Mouse (Mus musculus) limb, embryonic 10.5 days (tissue): Measurements from ENCODE around the gene Sc5d. TPM values are rescaled to one million over a fixed set of nuclear protein-coding genes. Genes with fewer than 3 reads are reported as not detected.

Source experiments
- DNase-seq: peaks from one replicate; pipeline ENCODE4 v3.0.0-alpha.2; 2017; ENCODE audit warnings: low spot score
- H3K27ac ChIP-seq: fragments of 300-500 bp; sonication (generic); 2 replicates; pipeline ENCODE4 v1.5.1; 2016; ENCODE audit warnings: mild to moderate bottlenecking
- H3K27me3 ChIP-seq: fragments of 300-500 bp; sonication (generic); 2 replicates; pipeline ENCODE4 v1.6.1; 2016; ENCODE audit warnings: low read depth, mild to moderate bottlenecking; ENCODE audit not compliant: poor library complexity, severe bottlenecking
- H3K36me3 ChIP-seq: fragments of 300-500 bp; sonication (generic); 2 replicates; pipeline ENCODE4 v1.6.1; 2016; ENCODE audit warnings: mild to moderate bottlenecking, moderate library complexity
- H3K4me1 ChIP-seq: fragments of 300-500 bp; sonication (generic); 2 replicates; pipeline ENCODE4 v1.6.1; 2016
- H3K4me3 ChIP-seq: fragments of 300-500 bp; sonication (generic); 2 replicates; pipeline ENCODE4 v1.5.1; 2016; ENCODE audit warnings: mild to moderate bottlenecking, moderate library complexity
- H3K9me3 ChIP-seq: fragments of 300-500 bp; sonication (generic); replicated peaks from 2 replicates; pipeline ENCODE4 v1.6.1; 2016; ENCODE audit warnings: mild to moderate bottlenecking
- WGBS: fragments of 180-500 bp; shearing (Covaris S2); methylation state at CpG from one replicate; pipeline ENCODE4 v1.1.7; 2016; 5-methylcytosine and 5-hydroxymethylcytosine counted together
- polyA plus RNA-seq: library from polyadenylated mRNA; unstranded; fragments of >200 nt; fragmentation: Nextera tagmentation; extraction: Ambion mirVana; gene quantifications from 2 replicates; pipeline ENCODE4 v1.2.1, GENCODE M21; 2016

Sc5d gene
- polyA plus RNA-seq, result 56.9 and 63.2 TPM in 2 replicates

DNA sequence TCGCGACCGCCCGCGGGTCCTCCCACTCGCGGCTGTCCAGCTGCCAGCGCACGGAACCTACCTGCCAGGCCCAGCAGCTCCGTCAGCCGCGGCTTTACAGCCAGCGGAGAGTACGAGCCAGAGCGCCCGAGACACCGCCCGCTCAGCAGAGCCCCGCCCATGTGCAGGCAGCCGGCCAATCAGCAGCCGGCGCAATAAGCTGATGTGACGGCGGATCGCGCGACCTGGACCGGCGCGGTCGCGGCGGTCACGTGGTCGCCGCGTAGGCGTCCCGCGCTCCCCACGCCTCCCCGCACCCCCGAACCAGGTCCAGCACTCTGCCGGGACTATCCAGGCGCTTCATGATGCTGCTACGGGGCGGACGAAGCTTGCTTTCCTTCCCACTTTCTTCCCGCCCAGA, at the start of gene Sc5d:
Sc5d (minus strand) TSS at position 112 of the 400 bp plus-strand sequence.
- Histone ChIP-seq H3K4me3 (peak within 1 kb of the TSS; percentile 92), H3K27ac (peak within 1 kb of the TSS; percentile 95), H3K27me3 (no peaks in the 10 kb centered on the region), H3K36me3 (peaks cover 27% of the 10 kb centered on the region), H3K9me3 (no peaks in the 10 kb centered on the region), H3K4me1 (peaks cover 23% of the 10 kb centered on the region)
- under 1% methylated on average over 49 of the region's 49 CpGs for WGBS
- DNase-seq, result peak; percentile 92

DNA sequence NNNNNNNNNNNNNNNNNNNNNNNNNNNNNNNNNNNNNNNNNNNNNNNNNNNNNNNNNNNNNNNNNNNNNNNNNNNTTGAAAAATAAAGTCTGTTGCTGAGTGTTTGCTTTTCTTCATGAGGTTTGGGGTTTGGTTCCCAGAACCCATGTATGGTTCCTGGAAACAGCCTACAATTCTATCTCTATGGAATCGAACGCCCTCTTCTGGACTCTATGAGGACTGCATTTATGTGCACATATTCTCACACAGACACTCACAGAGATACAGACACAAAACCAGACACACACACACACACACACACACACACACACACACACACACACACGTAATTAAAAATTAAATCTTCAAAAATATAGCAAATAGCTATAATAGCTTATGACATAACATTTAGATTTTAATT, 47.3 kb upstream of the Sc5d start:
- H3K27ac ChIP-seq, result no peak overlapping the region
- DNase-seq, result peak; percentile 23
- no peaks in the 10 kb centered on the region for H3K36me3 ChIP-seq
- no peaks in the 10 kb centered on the region for H3K27me3 ChIP-seq
- H3K4me3 ChIP-seq, result no peak overlapping the region
- no peaks in the 10 kb centered on the region for H3K4me1 ChIP-seq
- 87% methylated on average over 3 of the region's 3 CpGs for WGBS
- no peaks in the 10 kb centered on the region for H3K9me3 ChIP-seq

DNA sequence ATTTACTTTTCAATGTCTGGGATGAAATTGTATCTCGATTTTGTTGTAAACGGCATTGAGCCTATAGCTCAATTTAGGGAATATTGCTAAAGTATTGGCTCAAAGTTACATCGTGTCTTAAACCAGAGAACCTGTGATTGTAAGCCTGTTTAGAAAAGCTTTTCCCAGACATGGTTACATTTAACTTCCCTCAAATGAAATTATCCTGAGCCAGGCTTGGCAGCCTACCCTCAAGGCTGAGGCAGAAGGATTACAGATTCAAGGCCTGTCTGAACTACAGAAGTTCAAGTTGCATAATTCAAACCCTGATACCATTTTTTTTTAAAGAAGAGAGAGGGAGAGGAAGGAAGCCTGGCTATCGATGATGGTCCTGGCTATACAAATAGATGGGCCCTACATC, 39.8 kb upstream of the Sc5d start:
- no peak for DNase-seq
- no peak overlapping the region for H3K4me3 ChIP-seq
- no peaks in the 10 kb centered on the region for H3K4me1 ChIP-seq
- WGBS, result 94% methylated on average over 4 of the region's 4 CpGs
- no peaks in the 10 kb centered on the region for H3K36me3 ChIP-seq
- H3K9me3 ChIP-seq, result no peaks in the 10 kb centered on the region
- no peak overlapping the region for H3K27ac ChIP-seq
- no peaks in the 10 kb centered on the region for H3K27me3 ChIP-seq

DNA sequence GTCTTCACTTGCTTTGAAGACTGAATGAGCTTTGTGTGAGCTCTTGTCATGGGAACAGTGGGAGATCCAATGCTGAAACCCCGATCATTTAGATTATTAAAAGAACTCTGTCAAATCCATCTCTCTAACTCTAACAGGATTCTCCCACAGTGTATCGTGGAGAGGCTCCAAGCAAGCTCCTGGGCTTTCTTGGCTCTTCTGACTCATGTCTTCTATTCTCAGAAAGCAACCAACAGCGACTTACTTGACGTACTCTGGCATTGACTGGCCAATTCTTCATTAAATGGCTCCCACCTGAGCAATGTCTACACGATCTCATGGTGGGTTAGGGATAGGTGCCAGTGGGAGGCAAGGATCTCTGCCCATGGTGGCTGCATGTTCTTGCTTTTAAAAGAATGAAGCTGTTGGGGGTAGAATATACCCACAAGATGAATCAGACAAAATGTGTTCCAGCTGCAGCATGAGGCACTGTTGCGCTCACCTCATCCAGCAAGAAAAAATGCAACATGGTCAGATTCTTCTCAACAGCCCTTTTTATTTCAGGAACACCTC, 37.1 kb upstream of the Sc5d start:
- Histone ChIP-seq H3K9me3 (no peaks in the 10 kb centered on the region), H3K4me1 (no peaks in the 10 kb centered on the region), H3K27me3 (no peaks in the 10 kb centered on the region), H3K4me3 (no peak overlapping the region), H3K27ac (no peak overlapping the region), H3K36me3 (no peaks in the 10 kb centered on the region)
- no peak for DNase-seq
- 89% methylated on average over 6 of the region's 6 CpGs for WGBS

DNA sequence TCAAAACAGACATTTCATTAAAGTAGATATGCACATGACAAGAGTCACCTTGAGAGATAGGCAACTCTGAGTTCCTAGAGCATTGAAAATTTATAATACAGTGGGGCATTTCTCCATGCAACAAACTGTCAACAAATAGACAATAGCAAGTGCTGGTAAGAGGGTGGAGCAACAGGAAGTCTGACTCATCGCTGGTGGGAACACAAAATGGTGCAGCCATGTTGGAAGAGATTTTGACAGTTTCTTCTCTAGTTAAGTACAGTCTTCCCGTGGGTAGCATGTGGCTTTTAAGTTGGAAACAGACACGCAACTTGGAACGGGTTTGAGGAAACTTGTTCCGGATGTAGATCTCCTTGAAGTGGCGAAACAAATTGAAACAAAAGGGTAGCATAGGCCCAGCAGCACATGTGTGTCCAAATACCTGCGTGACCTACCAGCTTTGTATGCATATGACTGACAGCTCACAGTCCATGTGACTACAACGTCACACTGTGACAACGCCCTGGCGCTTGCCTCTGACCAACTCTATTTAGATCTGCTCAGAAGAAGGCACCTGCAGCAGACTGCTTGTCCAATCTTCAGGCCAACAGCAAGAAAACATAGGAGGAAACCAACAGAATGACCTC, 32.4 kb upstream of the Sc5d start:
- DNase-seq, result no peak
- Histone ChIP-seq H3K36me3 (no peaks in the 10 kb centered on the region), H3K27ac (no peak overlapping the region), H3K4me1 (peaks cover 5% of the 10 kb centered on the region), H3K27me3 (no peaks in the 10 kb centered on the region), H3K9me3 (no peaks in the 10 kb centered on the region), H3K4me3 (no peak overlapping the region)
- WGBS, result 93% methylated on average over 10 of the region's 10 CpGs

DNA sequence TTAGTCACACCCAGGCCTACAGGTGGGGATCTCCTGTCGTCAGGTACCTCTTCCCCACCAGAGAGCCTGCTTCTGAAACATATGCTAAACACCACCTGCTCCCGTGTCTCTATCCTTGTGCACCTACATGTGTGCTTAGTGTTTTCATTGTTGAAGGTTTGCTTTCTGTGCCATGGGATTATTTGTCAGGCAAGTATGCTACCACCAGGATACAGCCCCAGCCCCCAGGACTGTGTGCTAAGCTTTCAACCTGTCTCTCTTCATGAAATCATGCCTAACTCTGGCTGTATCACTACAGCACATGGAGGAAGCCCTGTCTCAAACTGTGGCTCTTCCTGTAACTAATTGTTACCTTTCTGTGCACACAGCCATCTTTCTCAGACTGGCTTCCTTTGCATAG, 30.1 kb upstream of the Sc5d start:
- H3K36me3 ChIP-seq, result no peaks in the 10 kb centered on the region
- H3K9me3 ChIP-seq, result no peaks in the 10 kb centered on the region
- no peak overlapping the region for H3K4me3 ChIP-seq
- WGBS, result 69% methylated on average over 2 of the region's 2 CpGs
- DNase-seq, result no peak
- H3K27me3 ChIP-seq, result no peaks in the 10 kb centered on the region
- H3K27ac ChIP-seq, result no peak overlapping the region
- peaks cover 5% of the 10 kb centered on the region for H3K4me1 ChIP-seq

DNA sequence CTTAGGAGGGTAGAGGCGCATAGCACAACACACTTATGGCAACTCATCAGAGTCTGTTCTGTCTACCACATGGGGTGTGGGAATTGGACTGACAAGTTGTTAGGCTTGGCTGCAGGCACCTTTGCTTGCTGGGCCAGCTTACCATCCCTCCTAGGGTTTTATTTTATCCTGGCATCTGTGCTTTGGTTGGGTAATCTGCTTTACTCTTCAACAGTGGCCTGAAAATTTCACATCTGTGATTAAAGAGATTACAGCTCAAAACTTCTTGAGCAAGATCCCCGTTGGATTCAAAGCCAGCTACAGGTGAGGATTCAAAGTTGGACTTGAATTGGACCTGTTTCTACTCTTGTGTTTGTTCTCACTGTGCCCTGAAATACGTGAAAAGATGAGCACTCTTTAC, 29.5 kb upstream of the Sc5d start:
- no peak overlapping the region for H3K4me3 ChIP-seq

DNA sequence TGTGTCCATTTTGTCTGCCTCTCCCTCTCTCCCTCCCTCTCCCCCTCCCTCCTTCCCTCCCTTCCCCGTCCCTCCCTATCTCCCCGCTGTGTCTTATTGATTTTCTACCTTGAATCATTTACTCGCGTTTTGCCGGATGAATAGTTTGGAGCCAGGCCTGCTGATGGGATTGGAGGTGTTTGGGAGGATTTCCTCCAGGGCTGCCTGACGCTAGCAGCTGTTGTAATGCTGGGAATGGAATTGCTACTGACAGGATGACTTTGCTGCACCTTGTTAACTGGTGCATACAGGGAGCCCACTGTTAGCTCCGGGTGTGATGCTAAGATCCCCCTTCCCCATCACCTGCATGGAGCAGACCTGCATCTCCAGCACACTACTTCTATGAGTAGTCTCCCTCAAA, 29.0 kb upstream of the Sc5d start:
- Histone ChIP-seq H3K4me3 (no peak overlapping the region), H3K9me3 (no peaks in the 10 kb centered on the region), H3K27me3 (no peaks in the 10 kb centered on the region), H3K4me1 (peaks cover 5% of the 10 kb centered on the region), H3K36me3 (no peaks in the 10 kb centered on the region), H3K27ac (no peak overlapping the region)
- WGBS, result 59% methylated on average over 7 of the region's 7 CpGs
- DNase-seq, result no peak

More for the DNA sequence above, 29.5 kb upstream of the Sc5d start:
- no peak for DNase-seq
- Histone ChIP-seq H3K36me3 (no peaks in the 10 kb centered on the region), H3K27me3 (no peaks in the 10 kb centered on the region), H3K4me1 (peaks cover 5% of the 10 kb centered on the region), H3K27ac (no peak overlapping the region), H3K9me3 (no peaks in the 10 kb centered on the region)
- WGBS, result 86% methylated on average over 3 of the region's 3 CpGs

DNA sequence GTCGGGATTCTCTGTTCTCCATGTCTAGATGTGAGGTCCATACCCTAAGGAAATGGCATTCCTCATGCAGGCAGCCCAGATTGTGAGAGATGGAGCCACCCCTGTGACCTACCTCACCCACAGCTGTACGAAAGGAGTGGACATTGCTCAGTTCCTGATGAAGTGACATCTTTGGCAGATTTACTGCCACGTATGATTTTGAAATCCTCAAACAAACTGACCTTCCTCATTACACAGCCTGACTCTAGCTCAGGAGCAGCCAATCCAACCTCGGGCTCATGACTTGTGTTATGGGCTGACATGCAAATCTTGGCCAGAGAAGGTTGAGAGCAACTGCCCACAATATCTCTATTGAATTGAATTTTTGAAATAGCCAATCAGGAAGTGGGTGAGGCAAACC, 15.6 kb upstream of the Sc5d start:
- DNase-seq, result no peak
- no peaks in the 10 kb centered on the region for H3K36me3 ChIP-seq
- no peaks in the 10 kb centered on the region for H3K9me3 ChIP-seq
- WGBS, result 79% methylated on average over 4 of the region's 4 CpGs
- no peak overlapping the region for H3K27ac ChIP-seq
- no peak overlapping the region for H3K4me3 ChIP-seq
- no peaks in the 10 kb centered on the region for H3K4me1 ChIP-seq
- H3K27me3 ChIP-seq, result 0 out of 2 replicates have a peak, but pooled peaks cover 5% of the 10 kb centered on the region

DNA sequence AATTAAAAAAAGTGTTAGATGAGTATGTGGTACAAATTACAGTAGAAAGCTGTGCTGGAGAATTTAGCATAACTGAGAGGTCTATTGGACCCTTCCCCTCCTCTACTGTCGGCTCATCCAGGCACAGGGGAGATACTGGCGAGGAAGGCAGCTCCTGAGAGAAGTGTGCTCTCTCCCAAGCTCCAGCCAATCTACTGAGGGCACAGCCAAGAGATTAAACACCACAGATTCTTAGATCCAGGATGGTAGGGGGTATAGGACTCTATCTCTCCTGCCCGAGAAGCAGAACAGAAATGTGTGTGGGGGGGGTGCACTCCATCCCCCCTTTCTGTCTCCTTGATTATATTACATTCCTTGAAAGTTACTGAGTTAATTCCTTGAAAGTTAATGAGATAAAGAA, 14.0 kb upstream of the Sc5d start:
- H3K4me1 ChIP-seq, result no peaks in the 10 kb centered on the region
- H3K27ac ChIP-seq, result no peak overlapping the region
- H3K27me3 ChIP-seq, result 0 out of 2 replicates have a peak, but pooled peaks cover 5% of the 10 kb centered on the region
- DNase-seq, result no peak
- H3K36me3 ChIP-seq, result no peaks in the 10 kb centered on the region
- WGBS, result 78% methylated on average over 3 of the region's 3 CpGs
- no peak overlapping the region for H3K4me3 ChIP-seq
- H3K9me3 ChIP-seq, result no peaks in the 10 kb centered on the region

DNA sequence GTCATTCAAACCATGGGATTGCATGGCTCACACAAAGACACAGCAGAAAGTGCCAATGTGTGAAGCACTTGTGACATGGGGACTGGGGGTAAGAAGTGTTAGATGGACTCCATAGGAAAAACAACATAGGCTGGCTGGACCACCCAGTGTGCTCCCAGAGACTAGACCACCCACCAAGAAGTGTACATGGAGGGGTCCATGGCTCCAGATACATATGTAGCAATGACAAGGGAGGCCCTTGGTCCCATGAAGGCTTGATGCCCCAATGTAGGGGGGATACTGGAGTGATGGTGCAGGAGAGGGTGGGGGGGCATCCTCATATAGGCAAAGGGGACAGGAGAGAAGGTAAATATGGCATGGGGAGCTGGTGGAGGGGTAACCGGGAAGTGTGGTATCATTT, 13.6 kb upstream of the Sc5d start:
- whole genome bisulfite sequencing, result 97% methylated on average over 1 of the region's 1 CpGs
- H3K9me3 ChIP-seq, result no peaks in the 10 kb centered on the region
- H3K4me3 ChIP-seq, result no peak overlapping the region
- no peaks in the 10 kb centered on the region for H3K4me1 ChIP-seq
- H3K27me3 ChIP-seq, result 0 out of 2 replicates have a peak, but pooled peaks cover 5% of the 10 kb centered on the region
- no peaks in the 10 kb centered on the region for H3K36me3 ChIP-seq
- no peak for DNase-seq
- H3K27ac ChIP-seq, result no peak overlapping the region

DNA sequence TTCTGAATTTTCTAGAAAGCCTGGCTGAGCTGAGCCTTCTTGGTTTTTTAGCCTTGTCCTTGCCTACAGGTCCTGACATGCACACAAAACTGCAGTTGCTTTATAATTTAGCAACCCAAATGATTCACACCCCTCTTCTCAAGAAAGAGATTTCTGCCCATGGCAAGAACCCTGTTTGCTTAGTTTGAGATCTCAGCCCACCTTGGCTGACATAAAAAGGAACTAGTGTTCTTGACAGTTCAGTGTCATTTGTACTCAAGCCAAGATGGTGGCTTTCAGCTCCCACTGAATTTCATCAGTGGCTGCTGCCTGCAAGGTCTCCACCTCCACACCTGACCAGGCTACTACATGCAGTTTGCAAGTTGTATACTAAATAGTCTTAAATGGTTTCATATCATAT, 13.1 kb upstream of the Sc5d start:
- Histone ChIP-seq H3K27ac (no peak overlapping the region), H3K9me3 (no peaks in the 10 kb centered on the region), H3K4me3 (no peak overlapping the region), H3K4me1 (no peaks in the 10 kb centered on the region), H3K36me3 (no peaks in the 10 kb centered on the region), H3K27me3 (0 out of 2 replicates have a peak, but pooled peaks cover 5% of the 10 kb centered on the region)
- DNase-seq, result no peak

DNA sequence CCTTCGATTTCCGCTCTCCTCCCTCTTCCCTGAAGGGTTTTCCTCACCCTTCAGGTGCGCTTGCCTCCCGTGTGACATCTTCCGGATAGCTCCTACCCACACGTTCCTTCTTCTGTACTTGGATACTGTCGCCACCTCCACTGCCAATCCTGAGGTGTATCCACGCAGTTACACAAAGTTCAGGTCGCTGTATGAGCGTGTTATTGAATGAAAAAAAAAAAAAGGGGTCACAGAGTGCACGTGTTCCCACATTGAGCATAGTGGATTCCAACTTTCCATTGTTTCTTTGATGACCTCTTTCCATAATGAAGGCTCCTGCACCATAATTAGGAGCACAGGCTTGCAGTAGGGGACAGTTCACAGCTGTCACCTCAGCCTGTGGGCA, 11.7 kb upstream of the Sc5d start:
- no peak overlapping the region for H3K4me3 ChIP-seq
- no peaks in the 10 kb centered on the region for H3K36me3 ChIP-seq
- H3K9me3 ChIP-seq, result no peaks in the 10 kb centered on the region
- DNase-seq, result no peak
- 71% methylated on average over 11 of the region's 11 CpGs for WGBS
- H3K27ac ChIP-seq, result no peak overlapping the region
- 0 out of 2 replicates have a peak, but pooled peaks cover 5% of the 10 kb centered on the region for H3K27me3 ChIP-seq
- H3K4me1 ChIP-seq, result no peaks in the 10 kb centered on the region
